Mouse (Mus musculus) gastrocnemius, postnatal 14 days (tissue): ENCODE results near the gene Trpm5. TPM values are rescaled to one million over a fixed set of nuclear protein-coding genes. Genes with fewer than 3 reads are reported as not detected.

Experiments used
- DNase-seq: peaks from one replicate; pipeline ENCODE4 v3.0.0; 2021; ENCODE audit warnings: mixed read lengths
- intact Hi-C: fragments of 180-260 bp; cut with DNase I; formaldehyde crosslinking; loops from one replicate; pipeline ENCODE4 v1.15.1; 2025; ENCODE audit warnings: low total_unique reads
- total RNA-seq, 2 experiments: library from RNA; stranded (reverse); gene quantifications; 2 replicates each; pipeline ENCODE4 v1.2.3; 2021

Trpm5 gene
- total RNA-seq, 2 experiments from 2014 or later, result 0.38 to 0.51 TPM

GRCm38 (mm10) chr7:143024293-143024692 lies 70.1 kb downstream of the Trpm5 start:
- no peak for DNase-seq
- intact Hi-C loops, result no loop called here

- intact Hi-C loops, result no loop called here
- no peak for DNase-seq
These were observed 70.9 kb downstream of the Trpm5 start for GRCm38 (mm10) chr7:143023499-143023898.

- DNase-seq, result no peak
- intact Hi-C loops, result no loop called here
These were observed 72.9 kb downstream of the Trpm5 start for GRCm38 (mm10) chr7:143021356-143022164.

- intact Hi-C loops, result no loop called here
- no peak for DNase-seq
These were observed 73.7 kb downstream of the Trpm5 start for GRCm38 (mm10) chr7:143020764-143021163.

- intact Hi-C loops, result no loop called here
- no peak for DNase-seq
These were observed 74.4 kb downstream of the Trpm5 start for GRCm38 (mm10) chr7:143020040-143020439.

Other genes with a start within 250 kb of the Trpm5 start
- gene Th, start 163.5 kb downstream of the Trpm5 start, total RNA-seq, result under 1 TPM; 0.24 to 0.49 TPM
- not detected for gene Ascl2, start 125.4 kb downstream of the Trpm5 start, total RNA-seq
- gene Tspan32, start 89.6 kb downstream of the Trpm5 start, total RNA-seq, result under 1 TPM; 0.22 to 0.47 TPM
- gene Cd81, start 41.9 kb downstream of the Trpm5 start, total RNA-seq, result 100 to 1,000 TPM; 176 to 209 TPM
- gene Tssc4, start 25.4 kb downstream of the Trpm5 start, total RNA-seq, result 10 to 100 TPM in 1 of 2 experiments, 1 to 10 TPM in 1; 9.8 to 12.2 TPM
- gene Kcnq1, start 11.7 kb upstream of the Trpm5 start, total RNA-seq, result 1 to 10 TPM in 1 of 2 experiments, under 1 TPM in 1; 0.84 to 1.4 TPM